Mouse (Mus musculus): ENCODE data around the gene Serpinc1.
"Not testable (repeated sequence)": the region's sequence is repeated elsewhere in the genome, so short reads cannot be mapped to it uniquely, and the experiment has no call there.

GRCm38 (mm10) chr1:161028427-161028826, 50.0 kb downstream of the Serpinc1 start:
- TF ChIP-seq CTCF (IDR thresholded peaks at IDR 0.05; ENCODE audit: control insufficient read depth, insufficient read depth, insufficient read length); MYOD1 (IDR thresholded peaks at IDR 0.05; ENCODE audit: control insufficient read depth, insufficient read length, low read depth); MAX (IDR thresholded peaks at IDR 0.05); MYOG (IDR thresholded peaks at IDR 0.05; ENCODE audit: control insufficient read depth, extremely low read depth, insufficient read length); CEBPB (IDR thresholded peaks at IDR 0.05; ENCODE audit: low read depth): not testable (repeated sequence)

All from C2C12 (cell line).